Mouse (Mus musculus) liver, adult 2 months (tissue): ENCODE measurements at regions not wholly inside any gene's neighbourhood (a gene's known extent, or its start where the extent isn't known, plus 50 kb on each side); places are given as distances from the start of the nearest gene placed in this dataset.

ENCODE experiments used
- DNase-seq: peaks from one replicate; pipeline ENCODE4 v3.0.0-alpha.2; 2011; ENCODE audit warnings: low read depth, low spot score; ENCODE audit errors: extremely low read depth
- H3K27ac ChIP-seq: fragments of 200-500 bp; replicated peaks from 2 replicates; pipeline ENCODE4 v1.5.1; 2012; ENCODE audit warnings: low read depth, mild to moderate bottlenecking, control low read depth, inconsistent platforms, low read length; ENCODE audit not compliant: insufficient read depth
- H3K27me3 ChIP-seq: fragments of 200-500 bp; 2 replicates; pipeline ENCODE4 v1.6.1; 2012; ENCODE audit warnings: mild to moderate bottlenecking, moderate library complexity, low read length, inconsistent platforms; ENCODE audit not compliant: control insufficient read depth, insufficient read depth
- H3K36me3 ChIP-seq: fragments of 200-500 bp; 2 replicates; pipeline ENCODE4 v1.6.1; 2012; ENCODE audit warnings: low read length, inconsistent platforms; ENCODE audit not compliant: control insufficient read depth, insufficient read depth
- H3K4me1 ChIP-seq: fragments of 200-500 bp; 2 replicates; pipeline ENCODE4 v1.6.1; 2011; ENCODE audit warnings: low read length; ENCODE audit not compliant: control insufficient read depth, insufficient read depth
- H3K4me3 ChIP-seq: fragments of 200-500 bp; 2 replicates; pipeline ENCODE4 v1.5.1; 2011; ENCODE audit warnings: low read depth, mild to moderate bottlenecking, control low read depth, low read length, moderate library complexity; ENCODE audit not compliant: insufficient read depth
- H3K79me2 ChIP-seq: fragments of 200-500 bp; 2 replicates; pipeline ENCODE4 v1.6.1; 2012; ENCODE audit warnings: inconsistent platforms, mild to moderate bottlenecking, low read length, moderate library complexity; ENCODE audit not compliant: control insufficient read depth, insufficient read depth
- H3K9ac ChIP-seq: fragments of 200-500 bp; 2 replicates; pipeline ENCODE4 v1.6.1; 2012; ENCODE audit warnings: low read depth, mild to moderate bottlenecking, control low read depth, inconsistent platforms, low read length
- CTCF ChIP-seq: fragments of 200-500 bp; IDR thresholded peaks from 2 replicates; pipeline ENCODE4 v1.5.1; 2011; ENCODE audit warnings: low read depth, low read length, control low read depth
- POLR2A ChIP-seq: fragments of 200-500 bp; IDR thresholded peaks from 2 replicates; pipeline ENCODE4 v1.6.1; 2011; ENCODE audit warnings: low read length, control low read depth; ENCODE audit not compliant: insufficient read depth; ENCODE audit errors: extremely low read depth
- WGBS: fragments of 180-500 bp; shearing (Covaris S2); methylation state at CpG from one replicate; pipeline ENCODE4 v1.1.7; 2018; 5-methylcytosine and 5-hydroxymethylcytosine counted together

- H3K27me3 ChIP-seq, result no peaks in the 10 kb centered on the region
- no peaks in the 10 kb centered on the region for H3K36me3 ChIP-seq
- H3K4me3 ChIP-seq, result no peak overlapping the region
- H3K9ac ChIP-seq, result no peak overlapping the region
- no peaks in the 10 kb centered on the region for H3K4me1 ChIP-seq
- WGBS, result 94% methylated on average over 9 of the region's 9 CpGs
- TF ChIP-seq CTCF, result no peak
- TF ChIP-seq POLR2A, result no peak
- no peaks in the 10 kb centered on the region for H3K79me2 ChIP-seq
- DNase-seq, result no peak
- H3K27ac ChIP-seq, result no peak overlapping the region
These were observed 76.3 kb upstream of the Hk2 start for GRCm38 (mm10) chr6:82850556-82850955.

GRCm38 (mm10) chr6:82847598-82847997 lies 73.3 kb upstream of the Hk2 start:
- no peaks in the 10 kb centered on the region for H3K79me2 ChIP-seq
- WGBS, result 75% methylated on average over 2 of the region's 2 CpGs
- no peak overlapping the region for H3K27ac ChIP-seq
- H3K4me1 ChIP-seq, result no peaks in the 10 kb centered on the region
- no peak for DNase-seq
- no peak overlapping the region for H3K9ac ChIP-seq
- no peaks in the 10 kb centered on the region for H3K36me3 ChIP-seq
- H3K27me3 ChIP-seq, result no peaks in the 10 kb centered on the region
- H3K4me3 ChIP-seq, result no peak overlapping the region
- TF ChIP-seq POLR2A (no peak), CTCF (no peak)

GRCm38 (mm10) chr6:82846587-82847150 lies 72.4 kb upstream of the Hk2 start:
- TF ChIP-seq CTCF, result no peak
- TF ChIP-seq POLR2A, result no peak
- Histone ChIP-seq H3K4me1 (no peaks in the 10 kb centered on the region), H3K27ac (no peak overlapping the region), H3K79me2 (no peaks in the 10 kb centered on the region), H3K9ac (no peak overlapping the region), H3K4me3 (no peak overlapping the region), H3K27me3 (no peaks in the 10 kb centered on the region), H3K36me3 (no peaks in the 10 kb centered on the region)
- DNase-seq, result no peak
- 86% methylated on average over 8 of the region's 8 CpGs for WGBS

GRCm38 (mm10) chr6:82844432-82844831 lies 70.2 kb upstream of the Hk2 start:
- TF ChIP-seq POLR2A (no peak), CTCF (no peak)
- no peak overlapping the region for H3K27ac ChIP-seq
- H3K9ac ChIP-seq, result no peak overlapping the region
- 55% methylated on average over 3 of the region's 3 CpGs for WGBS
- no peak for DNase-seq
- no peaks in the 10 kb centered on the region for H3K27me3 ChIP-seq
- H3K36me3 ChIP-seq, result no peaks in the 10 kb centered on the region
- no peak overlapping the region for H3K4me3 ChIP-seq
- H3K4me1 ChIP-seq, result no peaks in the 10 kb centered on the region
- H3K79me2 ChIP-seq, result no peaks in the 10 kb centered on the region

- Histone ChIP-seq H3K27ac (no peak overlapping the region), H3K4me3 (no peak overlapping the region), H3K27me3 (no peaks in the 10 kb centered on the region), H3K79me2 (no peaks in the 10 kb centered on the region), H3K4me1 (no peaks in the 10 kb centered on the region), H3K9ac (no peak overlapping the region), H3K36me3 (no peaks in the 10 kb centered on the region)
- no peak for DNase-seq
- no peak for TF ChIP-seq CTCF
- no peak for TF ChIP-seq POLR2A
- 78% methylated on average over 4 of the region's 4 CpGs for WGBS
These were observed 69.6 kb upstream of the Hk2 start for GRCm38 (mm10) chr6:82843881-82844280.

- no peaks in the 10 kb centered on the region for H3K79me2 ChIP-seq
These were observed 63.0 kb upstream of the Hk2 start for GRCm38 (mm10) chr6:82837246-82837645.

More at GRCm38 (mm10) chr6:82837246-82837645, 63.0 kb upstream of the Hk2 start:
- DNase-seq, result no peak
- WGBS, result 73% methylated on average over 9 of the region's 9 CpGs
- H3K27me3 ChIP-seq, result no peaks in the 10 kb centered on the region
- no peak overlapping the region for H3K4me3 ChIP-seq
- H3K27ac ChIP-seq, result no peak overlapping the region
- no peaks in the 10 kb centered on the region for H3K36me3 ChIP-seq
- H3K9ac ChIP-seq, result no peak overlapping the region
- TF ChIP-seq POLR2A, result no peak
- TF ChIP-seq CTCF, result no peak
- H3K4me1 ChIP-seq, result no peaks in the 10 kb centered on the region
